Mouse (Mus musculus): Measurements from ENCODE around the gene Vwa7.

The Vwa7 gene

GRCm38 (mm10) chr17:35068213-35068914 lies 52.0 kb downstream of the Vwa7 start:
- no peak for DNase-seq

- DNase-seq: no peak
Measured at GRCm38 (mm10) chr17:35070556-35071229, 54.3 kb downstream of the Vwa7 start.

GRCm38 (mm10) chr17:35071454-35071853 lies 55.1 kb downstream of the Vwa7 start:
- DNase-seq: no peak

- no peak for DNase-seq
Measured at GRCm38 (mm10) chr17:35074097-35074496, 57.7 kb downstream of the Vwa7 start.
